Mouse (Mus musculus) spleen, adult 12 weeks (tissue): Measurements from ENCODE around the gene Kitl.

Experiments used
- DNase-seq: peaks from one replicate; pipeline ENCODE4 v3.0.0; 2022; ENCODE audit warnings: low spot score

Kitl gene

DNA sequence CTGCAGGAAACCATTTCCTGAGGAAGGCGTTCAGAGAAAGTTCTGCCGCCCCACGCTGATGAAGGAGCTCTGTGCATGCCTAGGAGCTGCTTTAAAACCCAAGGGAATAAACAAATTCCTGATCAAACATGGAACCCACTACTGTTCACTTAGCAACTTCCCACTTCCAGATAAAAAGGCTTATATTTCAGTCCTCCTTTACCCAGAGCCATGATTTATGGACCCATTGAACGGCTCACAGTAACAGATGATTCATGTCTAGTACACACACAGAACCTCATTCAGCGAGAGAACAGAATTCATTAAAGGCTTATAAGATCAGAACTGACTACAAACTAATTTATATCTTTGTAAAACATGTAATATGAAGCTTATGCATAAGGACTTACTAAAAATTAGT lies 109.0 kb downstream of the Kitl start:
- no peak for DNase-seq

GRCm38 (mm10) chr10:100127837-100128743 lies 112.7 kb downstream of the Kitl start:
- DNase-seq = no peak

- no peak for DNase-seq
Measured at GRCm38 (mm10) chr10:100131657-100132056, 116.2 kb downstream of the Kitl start.

DNA sequence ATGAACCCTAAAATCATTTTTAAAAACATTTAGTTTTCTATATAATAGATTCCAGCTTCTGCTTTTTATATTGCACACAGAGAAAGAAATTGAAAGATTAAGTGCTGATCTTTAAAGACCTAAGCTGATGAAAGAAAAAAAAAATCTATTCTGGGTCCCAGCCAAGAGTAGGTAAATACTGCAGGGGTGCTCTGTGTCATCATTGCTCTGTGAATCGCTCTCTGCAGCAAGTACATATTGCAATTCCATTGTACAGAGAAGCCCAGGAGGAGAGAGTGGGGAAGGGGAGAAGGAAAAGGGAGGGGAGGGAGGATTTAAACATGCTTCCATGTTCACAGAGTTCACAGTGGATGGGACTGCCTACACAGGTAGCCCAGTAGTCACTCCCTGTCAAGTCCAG lies 116.9 kb downstream of the Kitl start:
- DNase-seq = no peak

GRCm38 (mm10) chr10:100138552-100138951 lies 123.1 kb downstream of the Kitl start:
- no peak for DNase-seq

- DNase-seq = no peak
Measured at GRCm38 (mm10) chr10:100148123-100148522, 132.7 kb downstream of the Kitl start.
